Mouse (Mus musculus): ENCODE data around the gene Rdh16. TPM values are rescaled to one million over a fixed set of nuclear protein-coding genes. Genes with fewer than 3 reads are reported as not detected.
A peak's percentile ranks its signal among the peaks of the same experiment; 100 is the strongest.
"Not testable (repeated sequence)": the region's sequence is repeated elsewhere in the genome, so short reads cannot be mapped to it uniquely, and the experiment has no call there.

Gene Rdh16
- polyA plus RNA-seq, 1 experiment from 2014 or later, result not detected

DNA sequence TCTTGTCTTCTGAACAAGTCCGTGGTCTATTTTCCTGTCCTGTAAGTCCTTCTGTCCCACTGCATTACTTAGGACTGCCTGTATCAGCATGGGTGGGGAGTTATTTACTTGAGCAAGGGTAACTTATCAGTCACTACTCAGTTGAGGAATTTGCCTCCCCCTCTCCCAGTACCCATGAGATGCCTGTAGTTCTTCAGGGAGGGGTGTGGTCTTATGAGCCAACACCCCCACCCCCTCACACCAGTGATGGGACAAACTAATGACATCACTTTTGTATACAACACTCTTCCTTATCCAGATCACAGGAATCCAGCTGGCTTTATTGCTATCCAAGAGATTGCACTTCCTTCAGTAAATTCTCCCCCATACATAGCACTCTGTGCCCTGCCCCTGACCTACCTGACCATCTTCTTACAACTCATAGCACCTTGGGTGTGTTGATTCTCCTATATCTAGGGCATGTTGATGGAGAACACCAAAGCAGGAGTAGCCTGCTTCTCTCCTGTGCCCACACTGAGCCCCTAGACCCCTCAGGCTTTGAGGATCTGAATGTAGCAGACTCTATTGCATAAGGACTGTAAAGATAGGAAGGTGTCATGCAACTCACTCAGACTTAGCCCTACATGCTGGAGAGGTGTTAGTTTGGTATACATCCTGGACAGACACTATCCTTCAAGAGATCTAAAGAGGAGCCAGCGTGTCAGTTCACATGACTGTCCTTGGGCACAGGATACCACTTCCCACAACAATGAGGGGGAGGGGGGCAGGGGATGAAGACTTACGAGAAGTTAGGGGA, 77.5 kb downstream of the Rdh16 start:
- DNase-seq (ENCODE audit: low spot score) (peak; percentile 61), ATAC-seq (replicated peaks; ENCODE audit: low FRiP score, low TSS enrichment, low read depth) (peak; percentile 88)
- no peaks in the 10 kb centered on the region for H3K9me3 ChIP-seq (ENCODE audit: control insufficient read depth, low read length)
- 52% methylated on average over 3 of the region's 3 CpGs for WGBS
- no peak overlapping the region for H3K9ac ChIP-seq (ENCODE audit: low read length)
- H3K27ac ChIP-seq (ENCODE audit: low read depth), result peak overlapping the region; percentile 77
- no peaks in the 10 kb centered on the region for H3K36me3 ChIP-seq (ENCODE audit: control insufficient read depth, insufficient read depth, low read length)
- peak overlapping the region; percentile 33 for H3K4me2 ChIP-seq (ENCODE audit: low read length)
- no peak overlapping the region for H3K4me3 ChIP-seq (ENCODE audit: low read depth, low read length)
- H3K4me1 ChIP-seq (replicated peaks; ENCODE audit: control insufficient read depth, insufficient read depth, low read length), result peaks cover 5% of the 10 kb centered on the region; the same call in 1 of the 2 replicates
- H3K27me3 ChIP-seq (replicated peaks; ENCODE audit: control insufficient read depth, insufficient read depth, low read length), result no peaks in the 10 kb centered on the region

DNA sequence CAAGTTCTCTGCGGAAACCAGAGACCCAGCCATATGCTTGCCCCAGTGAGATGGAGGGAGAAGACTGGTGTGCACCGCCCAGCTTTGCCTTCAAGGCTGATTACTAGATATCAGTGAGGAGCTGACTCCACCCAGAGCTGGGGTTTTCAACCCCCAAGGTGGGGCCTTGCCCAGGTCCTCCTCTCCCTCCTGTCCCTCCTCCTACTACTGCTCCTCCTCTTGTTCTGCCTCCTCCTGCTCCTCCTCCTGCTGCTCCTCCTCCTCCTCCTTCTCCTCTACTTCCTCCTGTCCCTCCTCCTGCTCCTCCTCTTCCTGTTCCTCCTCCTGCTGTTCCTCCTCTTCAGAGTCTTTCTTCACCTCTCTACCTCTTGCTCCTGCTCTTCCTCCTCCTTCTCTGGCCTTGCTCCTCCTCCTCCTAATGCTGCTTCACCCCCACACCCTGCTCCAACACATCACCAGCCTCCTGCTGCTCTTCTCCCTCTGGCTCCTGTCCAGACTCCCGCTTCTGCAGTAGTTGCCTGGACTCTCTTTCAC, 78.3 kb downstream of the Rdh16 start:
- DNase-seq (ENCODE audit: low spot score), result no peak
- Histone ChIP-seq H3K9me3 (ENCODE audit: control insufficient read depth, low read length) (no peaks in the 10 kb centered on the region), H3K4me2 (ENCODE audit: low read length) (peak overlapping the region; percentile 13; the same call in 1 of the 2 replicates), H3K9ac (ENCODE audit: low read length) (no peak overlapping the region), H3K27me3 (replicated peaks; ENCODE audit: control insufficient read depth, insufficient read depth, low read length) (no peaks in the 10 kb centered on the region), H3K4me3 (ENCODE audit: low read depth, low read length) (no peak overlapping the region), H3K27ac (ENCODE audit: low read depth) (peak overlapping the region; percentile 77; the same call in 1 of the 2 replicates), H3K4me1 (replicated peaks; ENCODE audit: control insufficient read depth, insufficient read depth, low read length) (peaks cover 5% of the 10 kb centered on the region; the same call in 1 of the 2 replicates), H3K36me3 (ENCODE audit: control insufficient read depth, insufficient read depth, low read length) (no peaks in the 10 kb centered on the region)
- 63% methylated on average over 3 of the region's 3 CpGs for WGBS
- peak; percentile 67 for ATAC-seq (replicated peaks; ENCODE audit: low FRiP score, low TSS enrichment, low read depth)

DNA sequence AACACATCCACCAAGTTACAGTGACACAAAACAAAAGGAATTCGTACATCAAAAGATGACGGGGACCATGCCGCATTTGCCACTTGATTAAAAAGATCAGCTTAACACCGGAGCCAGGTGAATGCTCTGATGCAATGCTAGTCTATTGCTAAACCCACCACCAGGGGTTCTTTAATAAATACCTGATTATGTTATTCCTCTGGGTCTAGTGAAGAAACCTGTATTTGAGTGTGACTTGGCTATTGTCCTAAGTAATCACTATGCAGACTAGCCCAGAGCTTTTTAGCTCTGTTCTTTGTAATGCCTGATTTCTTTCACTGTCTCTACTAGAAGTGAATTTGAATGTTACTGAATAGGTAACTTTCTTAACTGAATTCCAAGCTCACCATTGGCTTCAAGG, 80.1 kb downstream of the Rdh16 start:
- Histone ChIP-seq H3K36me3 (ENCODE audit: control insufficient read depth, insufficient read depth, low read length) (no peaks in the 10 kb centered on the region), H3K27ac (ENCODE audit: low read depth) (no peak overlapping the region), H3K4me2 (ENCODE audit: low read length) (no peak overlapping the region), H3K4me1 (replicated peaks; ENCODE audit: control insufficient read depth, insufficient read depth, low read length) (peaks cover 5% of the 10 kb centered on the region; the same call in 1 of the 2 replicates), H3K9me3 (ENCODE audit: control insufficient read depth, low read length) (no peaks in the 10 kb centered on the region), H3K9ac (ENCODE audit: low read length) (no peak overlapping the region), H3K4me3 (ENCODE audit: low read depth, low read length) (no peak overlapping the region), H3K27me3 (replicated peaks; ENCODE audit: control insufficient read depth, insufficient read depth, low read length) (no peaks in the 10 kb centered on the region)
- DNase-seq (ENCODE audit: low spot score) (no peak), ATAC-seq (replicated peaks; ENCODE audit: low FRiP score, low TSS enrichment, low read depth) (no peak)
- 94% methylated on average over 4 of the region's 4 CpGs for WGBS

DNA sequence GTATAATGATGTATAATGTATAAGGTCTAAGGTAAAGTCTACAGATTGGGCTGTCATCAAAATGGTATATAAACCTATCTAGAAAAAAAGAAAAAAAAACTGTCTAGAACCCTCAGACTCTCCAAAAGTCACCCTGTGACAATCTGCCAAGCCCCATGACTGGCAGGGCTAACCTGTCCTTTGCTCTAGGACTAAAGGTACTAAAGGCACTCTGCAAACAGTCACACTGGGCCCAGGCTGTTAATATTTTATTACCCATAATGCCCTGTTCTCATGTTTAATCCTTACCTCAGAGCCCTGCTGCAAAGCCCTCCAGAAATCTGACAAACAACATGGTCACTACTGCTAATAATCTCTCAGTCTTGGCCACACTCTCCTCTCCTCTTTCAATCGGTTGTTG, 85.6 kb downstream of the Rdh16 start:
- Histone ChIP-seq H3K27ac (ENCODE audit: low read depth) (no peak overlapping the region), H3K9ac (ENCODE audit: low read length) (no peak overlapping the region), H3K4me3 (ENCODE audit: low read depth, low read length) (no peak overlapping the region), H3K9me3 (ENCODE audit: control insufficient read depth, low read length) (no peaks in the 10 kb centered on the region), H3K36me3 (ENCODE audit: control insufficient read depth, insufficient read depth, low read length) (no peaks in the 10 kb centered on the region), H3K27me3 (replicated peaks; ENCODE audit: control insufficient read depth, insufficient read depth, low read length) (no peaks in the 10 kb centered on the region), H3K4me1 (replicated peaks; ENCODE audit: control insufficient read depth, insufficient read depth, low read length) (no peaks in the 10 kb centered on the region), H3K4me2 (ENCODE audit: low read length) (no peak overlapping the region)
- 67% methylated on average over 1 of the region's 1 CpGs for WGBS
- DNase-seq (ENCODE audit: low spot score) (no peak), ATAC-seq (replicated peaks; ENCODE audit: low FRiP score, low TSS enrichment, low read depth) (no peak)

- 85% methylated on average over 4 of the region's 4 CpGs for WGBS
- DNase-seq (ENCODE audit: low spot score) (no peak), ATAC-seq (replicated peaks; ENCODE audit: low FRiP score, low TSS enrichment, low read depth) (no peak)
- no peak overlapping the region for H3K4me3 ChIP-seq (ENCODE audit: low read depth, low read length)
- H3K27ac ChIP-seq (ENCODE audit: low read depth), result no peak overlapping the region
- no peaks in the 10 kb centered on the region for H3K4me1 ChIP-seq (replicated peaks; ENCODE audit: control insufficient read depth, insufficient read depth, low read length)
- H3K36me3 ChIP-seq (ENCODE audit: control insufficient read depth, insufficient read depth, low read length), result no peaks in the 10 kb centered on the region
- H3K9me3 ChIP-seq (ENCODE audit: control insufficient read depth, low read length), result no peaks in the 10 kb centered on the region
- H3K9ac ChIP-seq (ENCODE audit: low read length), result no peak overlapping the region
- no peak overlapping the region for H3K4me2 ChIP-seq (ENCODE audit: low read length)
- H3K27me3 ChIP-seq (replicated peaks; ENCODE audit: control insufficient read depth, insufficient read depth, low read length), result no peaks in the 10 kb centered on the region
Observed at GRCm38 (mm10) chr10:127886971-127887370, 86.0 kb downstream of the Rdh16 start.

- no peak within 1 kb of the TSS for H3K9ac ChIP-seq (ENCODE audit: low read length)
- no peaks in the 10 kb centered on the region for H3K36me3 ChIP-seq (ENCODE audit: control insufficient read depth, insufficient read depth, low read length)
- H3K4me3 ChIP-seq (ENCODE audit: low read depth, low read length), result no peak within 1 kb of the TSS
- H3K9me3 ChIP-seq (ENCODE audit: control insufficient read depth, low read length), result no peaks in the 10 kb centered on the region
- no peaks in the 10 kb centered on the region for H3K4me1 ChIP-seq (replicated peaks; ENCODE audit: control insufficient read depth, insufficient read depth, low read length)
- H3K27ac ChIP-seq (ENCODE audit: low read depth), result no peak within 1 kb of the TSS
- no peak for DNase-seq (ENCODE audit: low spot score)
- no peaks in the 10 kb centered on the region for H3K27me3 ChIP-seq (replicated peaks; ENCODE audit: control insufficient read depth, insufficient read depth, low read length)
- ATAC-seq (replicated peaks; ENCODE audit: low FRiP score, low TSS enrichment, low read depth), result no peak
- H3K4me2 ChIP-seq (ENCODE audit: low read length), result no peak within 1 kb of the TSS
Observed at GRCm38 (mm10) chr10:127888605-127889004, 87.7 kb downstream of the Rdh16 start, which contains the start of gene Rdh7. Gene Rdh7 (minus strand): TSS chr10:127888817.

DNA sequence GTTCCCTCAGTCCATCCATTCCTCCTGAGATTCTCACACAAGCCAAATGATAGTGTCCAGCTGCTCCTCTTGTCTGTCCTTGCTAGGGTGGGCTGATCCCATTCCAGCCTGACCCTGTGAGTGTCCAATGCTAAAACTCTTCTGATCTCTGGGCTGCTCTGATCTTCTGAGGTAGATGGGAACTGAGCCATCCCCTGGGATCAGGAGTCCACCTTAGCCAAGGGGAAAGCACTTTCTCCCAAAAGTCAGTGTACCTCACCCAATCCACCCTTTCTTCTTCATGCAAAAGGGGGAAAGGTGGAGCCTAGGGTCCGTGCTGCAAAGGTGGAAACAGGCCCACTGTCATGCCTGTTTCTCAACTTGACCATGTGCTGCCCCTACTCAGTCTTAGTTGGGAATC, 90.5 kb downstream of the Rdh16 start:
- no peak for DNase-seq (ENCODE audit: low spot score)

GRCm38 (mm10) chr10:127893163-127894022, 92.4 kb downstream of the Rdh16 start:
- ATAC-seq (replicated peaks; ENCODE audit: low FRiP score, low TSS enrichment, low read depth) (peak; percentile 94), DNase-seq (ENCODE audit: low spot score) (peak; percentile 68)
- H3K9ac ChIP-seq (ENCODE audit: low read length); H3K4me3 ChIP-seq (ENCODE audit: low read depth, low read length); H3K4me2 ChIP-seq (ENCODE audit: low read length); H3K4me1 ChIP-seq (replicated peaks; ENCODE audit: control insufficient read depth, insufficient read depth, low read length); H3K36me3 ChIP-seq (ENCODE audit: control insufficient read depth, insufficient read depth, low read length); H3K27me3 ChIP-seq (replicated peaks; ENCODE audit: control insufficient read depth, insufficient read depth, low read length); H3K9me3 ChIP-seq (ENCODE audit: control insufficient read depth, low read length): not testable (repeated sequence)
- peak overlapping the region; percentile 39 for H3K27ac ChIP-seq (ENCODE audit: low read depth)
- WGBS, result 49% methylated on average over 5 of the region's 5 CpGs

More for the DNA sequence above, 90.5 kb downstream of the Rdh16 start:
- no peak overlapping the region for H3K27ac ChIP-seq (ENCODE audit: low read depth)
- no peaks in the 10 kb centered on the region for H3K9me3 ChIP-seq (ENCODE audit: control insufficient read depth, low read length)
- no peaks in the 10 kb centered on the region for H3K36me3 ChIP-seq (ENCODE audit: control insufficient read depth, insufficient read depth, low read length)
- no peak for ATAC-seq (replicated peaks; ENCODE audit: low FRiP score, low TSS enrichment, low read depth)
- H3K4me3 ChIP-seq (ENCODE audit: low read depth, low read length), result no peak overlapping the region
- no peak overlapping the region for H3K9ac ChIP-seq (ENCODE audit: low read length)
- no peaks in the 10 kb centered on the region for H3K27me3 ChIP-seq (replicated peaks; ENCODE audit: control insufficient read depth, insufficient read depth, low read length)
- H3K4me1 ChIP-seq (replicated peaks; ENCODE audit: control insufficient read depth, insufficient read depth, low read length), result no peaks in the 10 kb centered on the region
- WGBS, result 93% methylated on average over 1 of the region's 1 CpGs
- H3K4me2 ChIP-seq (ENCODE audit: low read length), result no peak overlapping the region
